Mouse (Mus musculus) forebrain, embryonic 16.5 days (tissue): ENCODE measurements at regions not wholly inside any gene's neighbourhood (a gene's known extent, or its start where the extent isn't known, plus 50 kb on each side); places are given as distances from the start of the nearest gene placed in this dataset.
A peak's percentile ranks its signal among the peaks of the same experiment; 100 is the strongest.

ENCODE experiments used
- ATAC-seq: fragments of 200-750 bp; cut with Nextera tagmentation; 2 replicates; pipeline ENCODE4 v1.8.0; 2017; ENCODE audit warnings: mild to moderate bottlenecking, moderate library complexity
- H3K27ac ChIP-seq: fragments of 300-500 bp; sonication (generic); 2 replicates; pipeline ENCODE4 v1.5.1; 2014; ENCODE audit warnings: low read length, control low read depth
- H3K27me3 ChIP-seq: fragments of 300-500 bp; sonication (generic); replicated peaks from 2 replicates; pipeline ENCODE4 v1.6.1; 2014; ENCODE audit warnings: low read length; ENCODE audit not compliant: control insufficient read depth, insufficient read depth
- H3K36me3 ChIP-seq: fragments of 300-500 bp; sonication (generic); 2 replicates; pipeline ENCODE4 v1.6.1; 2014; ENCODE audit not compliant: control insufficient read depth, insufficient read depth
- H3K4me1 ChIP-seq: fragments of 300-500 bp; sonication (generic); replicated peaks from 2 replicates; pipeline ENCODE4 v1.6.1; 2014; ENCODE audit warnings: low read length; ENCODE audit not compliant: control insufficient read depth, insufficient read depth
- H3K4me2 ChIP-seq: fragments of 300-500 bp; sonication (generic); 2 replicates; pipeline ENCODE4 v1.6.1; 2014; ENCODE audit warnings: mild to moderate bottlenecking, low read length, control low read depth
- H3K4me3 ChIP-seq: fragments of 300-500 bp; sonication (generic); replicated peaks from 2 replicates; pipeline ENCODE4 v1.5.1; 2014; ENCODE audit warnings: mild to moderate bottlenecking, low read length, control low read depth
- H3K9ac ChIP-seq: fragments of 300-500 bp; sonication (generic); replicated peaks from 2 replicates; pipeline ENCODE4 v1.6.1; 2014; ENCODE audit warnings: low read depth, low read length, control low read depth
- H3K9me3 ChIP-seq: fragments of 300-500 bp; sonication (generic); 2 replicates; pipeline ENCODE4 v1.6.1; 2016; ENCODE audit warnings: low read length; ENCODE audit not compliant: control insufficient read depth
- WGBS: fragments of 180-500 bp; shearing (Covaris S2); extraction: QIAGEN DNeasy Blood & Tissue Kit; methylation state at CpG from one replicate; pipeline ENCODE4 v1.1.7; 2014; 5-methylcytosine and 5-hydroxymethylcytosine counted together

GRCm38 (mm10) chr13:51310041-51310440 lies 98.4 kb upstream of the S1pr3 start:
- H3K4me3 ChIP-seq: no peak overlapping the region
- H3K27ac ChIP-seq: no peak overlapping the region
- H3K9ac ChIP-seq: no peak overlapping the region
- no peak for ATAC-seq
- 63% methylated on average over 2 of the region's 2 CpGs for WGBS
- no peak overlapping the region for H3K4me2 ChIP-seq
- H3K36me3 ChIP-seq: no peaks in the 10 kb centered on the region
- peaks cover 11% of the 10 kb centered on the region for H3K4me1 ChIP-seq
- no peaks in the 10 kb centered on the region for H3K27me3 ChIP-seq
- no peaks in the 10 kb centered on the region for H3K9me3 ChIP-seq

DNA sequence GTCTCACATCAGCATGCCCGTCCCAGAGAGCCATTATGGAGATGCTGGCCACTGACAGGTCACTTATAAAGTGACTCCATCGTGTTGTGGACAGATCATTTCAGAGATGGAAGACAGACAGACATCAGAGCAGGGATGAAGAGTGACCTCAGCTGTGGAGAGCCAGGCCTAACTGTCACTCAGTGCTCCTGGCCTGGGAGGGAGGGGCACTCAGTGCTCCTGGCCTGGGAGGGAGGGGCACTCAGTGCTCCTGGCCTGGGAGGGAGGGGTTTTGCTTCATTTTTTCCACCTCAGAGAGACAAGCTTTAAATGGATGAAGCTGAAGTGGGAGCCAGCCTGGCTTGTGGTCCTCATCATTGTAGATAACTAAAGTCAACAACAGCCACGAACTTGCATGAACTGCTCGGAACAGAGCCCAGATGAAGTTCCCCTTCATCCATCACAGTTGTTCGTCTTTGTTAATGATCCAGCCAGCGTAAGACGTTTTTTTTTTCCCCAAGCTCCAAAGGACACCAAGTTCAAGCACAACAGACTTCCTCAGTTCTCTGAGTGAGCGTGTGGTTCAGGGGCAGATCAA lies 96.7 kb upstream of the S1pr3 start:
- H3K4me2 ChIP-seq: no peak overlapping the region
- WGBS: 54% methylated on average over 8 of the region's 8 CpGs
- no peaks in the 10 kb centered on the region for H3K9me3 ChIP-seq
- H3K4me1 ChIP-seq: peaks cover 13% of the 10 kb centered on the region
- no peak overlapping the region for H3K4me3 ChIP-seq
- no peaks in the 10 kb centered on the region for H3K27me3 ChIP-seq
- no peak for ATAC-seq
- H3K36me3 ChIP-seq: no peaks in the 10 kb centered on the region
- H3K27ac ChIP-seq: no peak overlapping the region
- H3K9ac ChIP-seq: no peak overlapping the region

GRCm38 (mm10) chr13:51313129-51313850 lies 95.1 kb upstream of the S1pr3 start:
- Histone ChIP-seq H3K36me3 (no peaks in the 10 kb centered on the region), H3K27ac (no peak overlapping the region), H3K4me2 (no peak overlapping the region), H3K4me3 (no peak overlapping the region), H3K9ac (no peak overlapping the region), H3K4me1 (peaks cover 13% of the 10 kb centered on the region), H3K27me3 (no peaks in the 10 kb centered on the region), H3K9me3 (no peaks in the 10 kb centered on the region)
- no peak for ATAC-seq
- 58% methylated on average over 5 of the region's 5 CpGs for WGBS

GRCm38 (mm10) chr13:51314541-51314977 lies 93.9 kb upstream of the S1pr3 start:
- Histone ChIP-seq H3K4me1 (peaks cover 13% of the 10 kb centered on the region), H3K9me3 (no peaks in the 10 kb centered on the region), H3K27me3 (no peaks in the 10 kb centered on the region), H3K9ac (0 out of 2 replicates have a peak overlapping the region, but pooled peaks have one; percentile 1), H3K4me2 (no peak overlapping the region), H3K27ac (peak overlapping the region; percentile 59), H3K4me3 (no peak overlapping the region), H3K36me3 (no peaks in the 10 kb centered on the region)
- peak; percentile 93 for ATAC-seq
- WGBS: 3% methylated on average over 5 of the region's 5 CpGs

DNA sequence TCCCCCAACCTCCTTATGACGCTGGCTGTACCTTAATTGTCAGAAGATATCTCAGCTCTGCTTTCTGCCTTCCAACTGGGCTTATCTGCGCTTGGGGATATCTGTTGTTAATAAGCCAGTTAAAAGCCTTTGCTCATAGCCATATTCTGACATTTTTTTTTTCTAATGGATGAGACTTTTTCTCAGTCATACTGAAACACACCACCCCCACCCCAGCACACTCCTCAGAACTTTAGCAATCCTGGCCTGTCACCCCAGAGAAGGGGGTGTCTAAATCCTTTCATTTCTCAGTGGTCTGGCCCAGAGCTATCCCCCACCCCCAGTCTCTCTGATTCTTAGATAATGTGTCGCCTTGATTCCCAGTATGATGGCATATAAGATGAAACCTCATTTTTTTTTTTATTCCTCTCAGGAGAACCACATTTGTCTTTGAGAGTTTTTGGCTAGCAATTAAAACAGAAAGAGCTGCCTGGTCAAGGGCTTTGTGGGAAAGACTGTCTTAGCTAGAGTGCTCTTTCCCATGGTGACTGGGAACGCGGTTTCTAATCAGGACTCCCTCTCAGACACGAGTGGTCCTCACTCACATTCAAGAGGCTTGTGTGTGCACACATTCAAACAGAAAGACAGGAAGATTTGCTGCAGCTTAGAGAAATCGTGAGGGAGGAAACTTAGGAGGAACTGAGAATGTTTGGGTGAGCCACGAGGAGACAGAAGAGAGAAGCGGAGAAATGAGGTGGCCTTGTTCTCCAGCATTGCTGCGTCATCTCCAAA lies 93.2 kb upstream of the S1pr3 start:
- Histone ChIP-seq H3K9ac (0 out of 2 replicates have a peak overlapping the region, but pooled peaks have one; percentile 1), H3K4me2 (no peak overlapping the region), H3K4me3 (no peak overlapping the region), H3K9me3 (no peaks in the 10 kb centered on the region), H3K27me3 (no peaks in the 10 kb centered on the region), H3K27ac (peak overlapping the region; percentile 59), H3K4me1 (peaks cover 13% of the 10 kb centered on the region), H3K36me3 (no peaks in the 10 kb centered on the region)
- no peak; the same call in 1 of the 2 replicates for ATAC-seq
- WGBS: 31% methylated on average over 10 of the region's 10 CpGs

- 55% methylated on average over 5 of the region's 5 CpGs for WGBS
- Histone ChIP-seq H3K9me3 (no peaks in the 10 kb centered on the region), H3K4me3 (no peak overlapping the region), H3K27ac (no peak overlapping the region), H3K27me3 (no peaks in the 10 kb centered on the region), H3K4me2 (no peak overlapping the region), H3K4me1 (peaks cover 13% of the 10 kb centered on the region), H3K9ac (no peak overlapping the region), H3K36me3 (no peaks in the 10 kb centered on the region)
- no peak for ATAC-seq
These were observed 92.7 kb upstream of the S1pr3 start for GRCm38 (mm10) chr13:51315779-51316041.

DNA sequence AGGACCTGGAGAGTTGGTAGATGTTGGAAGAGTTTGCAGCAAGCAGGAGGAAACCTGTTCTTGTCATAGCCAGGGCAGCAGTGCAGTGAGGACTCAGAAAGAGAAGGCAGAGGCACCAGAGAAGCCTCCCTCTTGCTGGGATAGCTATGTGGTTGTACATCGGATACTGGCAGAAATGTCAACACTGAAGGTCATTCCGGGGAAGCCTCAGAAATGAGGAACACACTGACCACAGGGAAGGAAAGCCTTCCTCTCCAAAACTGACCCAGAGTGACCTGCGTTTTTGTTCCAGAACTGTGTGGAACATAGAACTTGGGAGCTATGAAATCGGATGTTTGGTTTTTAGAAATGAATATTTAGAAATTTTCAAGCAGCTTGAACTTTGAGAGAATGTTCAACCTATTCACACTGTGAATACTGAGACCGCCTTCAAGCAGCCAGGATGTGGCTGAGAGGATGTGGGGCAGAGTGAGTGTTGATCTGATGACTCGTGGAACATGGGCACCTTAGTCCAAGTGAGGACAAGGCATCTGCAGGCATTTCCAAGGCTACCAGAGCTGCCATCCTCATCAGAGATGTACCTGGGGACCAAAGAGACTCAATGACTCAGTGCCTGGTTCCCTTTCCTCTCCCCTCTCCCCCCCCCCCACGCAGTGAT lies 85.3 kb upstream of the S1pr3 start:
- H3K9me3 ChIP-seq: no peaks in the 10 kb centered on the region
- no peaks in the 10 kb centered on the region for H3K27me3 ChIP-seq
- H3K27ac ChIP-seq: no peak overlapping the region
- H3K36me3 ChIP-seq: no peaks in the 10 kb centered on the region
- WGBS: 91% methylated on average over 6 of the region's 7 CpGs
- peaks cover 2% of the 10 kb centered on the region; the same call in 1 of the 2 replicates for H3K4me1 ChIP-seq
- no peak overlapping the region for H3K4me2 ChIP-seq
- H3K4me3 ChIP-seq: no peak overlapping the region
- ATAC-seq: no peak
- no peak overlapping the region for H3K9ac ChIP-seq

GRCm38 (mm10) chr13:51324714-51325113 lies 83.7 kb upstream of the S1pr3 start:
- no peak overlapping the region for H3K9ac ChIP-seq
- 88% methylated on average over 5 of the region's 5 CpGs for WGBS

DNA sequence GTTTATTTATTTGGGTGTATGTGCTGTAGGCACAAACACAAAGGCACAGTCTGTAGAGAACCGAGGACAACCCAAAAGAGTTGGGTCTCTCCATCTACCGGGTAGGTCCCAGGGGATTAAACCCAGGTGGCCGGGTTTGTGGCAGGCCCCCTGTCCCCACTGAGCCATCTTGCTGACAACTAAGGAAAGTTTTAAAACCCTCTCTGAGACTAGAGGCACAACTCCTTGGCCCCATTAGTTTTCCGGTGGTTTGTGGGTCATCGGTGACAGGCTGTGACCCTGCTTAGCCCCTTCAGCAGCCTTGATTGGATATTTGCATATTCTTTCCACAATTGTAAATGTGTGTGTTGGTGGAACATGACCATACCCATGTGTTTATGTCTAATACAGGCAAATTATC lies 83.1 kb upstream of the S1pr3 start:
- H3K4me2 ChIP-seq: no peak overlapping the region
- WGBS: 58% methylated on average over 5 of the region's 5 CpGs
- no peaks in the 10 kb centered on the region for H3K36me3 ChIP-seq
- ATAC-seq: no peak
- H3K4me3 ChIP-seq: no peak overlapping the region
- H3K4me1 ChIP-seq: peaks cover 10% of the 10 kb centered on the region; the same call in 1 of the 2 replicates
- no peak overlapping the region for H3K9ac ChIP-seq
- H3K27ac ChIP-seq: no peak overlapping the region
- no peaks in the 10 kb centered on the region for H3K27me3 ChIP-seq
- no peaks in the 10 kb centered on the region for H3K9me3 ChIP-seq

More at GRCm38 (mm10) chr13:51324714-51325113, 83.7 kb upstream of the S1pr3 start:
- Histone ChIP-seq H3K27ac (no peak overlapping the region), H3K36me3 (no peaks in the 10 kb centered on the region), H3K4me1 (peaks cover 10% of the 10 kb centered on the region; the same call in 1 of the 2 replicates), H3K4me3 (no peak overlapping the region), H3K4me2 (no peak overlapping the region), H3K9me3 (no peaks in the 10 kb centered on the region), H3K27me3 (no peaks in the 10 kb centered on the region)
- no peak for ATAC-seq
